Mouse (Mus musculus) right cerebral cortex, postnatal 36 days (tissue): ENCODE measurements around the gene Cadps2.

ENCODE experiments used
- DNase-seq, 2 experiments: peaks; one replicate each; pipeline ENCODE4 v3.0.0; 2022; ENCODE audit warnings: low spot score in 2 of 2, mixed read lengths in 1 of 2

Cadps2 gene

GRCm38 (mm10) chr6:23839009-23839811 lies at the start of gene Cadps2:
TSS of gene Cadps2 (minus strand) at chr6:23839421.
- peak; percentile 8 to 9 for DNase-seq

- no peak for DNase-seq
Observed at GRCm38 (mm10) chr6:23886418-23886817, 47.2 kb upstream of the Cadps2 start.

GRCm38 (mm10) chr6:23876765-23877408 lies 37.7 kb upstream of the Cadps2 start:
- DNase-seq: no peak

- DNase-seq: no peak
Observed at GRCm38 (mm10) chr6:23876363-23876762, 37.1 kb upstream of the Cadps2 start.

DNA sequence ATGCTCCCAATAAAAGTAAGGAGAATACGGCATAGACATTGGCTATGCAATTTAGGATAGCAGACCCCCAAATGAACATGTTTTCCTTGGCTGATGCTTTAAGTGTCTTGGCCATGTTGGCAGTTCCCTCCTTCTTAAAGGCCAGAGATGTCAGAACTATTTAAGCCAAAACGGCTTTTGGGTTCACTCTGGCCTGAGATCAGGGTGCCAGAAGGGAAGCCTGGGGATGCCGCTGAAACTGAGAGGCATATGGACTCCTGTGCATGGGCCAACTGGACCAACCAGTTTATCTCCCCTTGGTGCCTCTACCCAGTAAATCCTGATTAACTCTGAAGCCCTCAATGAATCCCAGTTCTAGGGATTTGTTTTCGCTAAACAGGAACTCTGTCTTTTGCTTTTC lies 34.6 kb upstream of the Cadps2 start:
- DNase-seq: no peak

DNA sequence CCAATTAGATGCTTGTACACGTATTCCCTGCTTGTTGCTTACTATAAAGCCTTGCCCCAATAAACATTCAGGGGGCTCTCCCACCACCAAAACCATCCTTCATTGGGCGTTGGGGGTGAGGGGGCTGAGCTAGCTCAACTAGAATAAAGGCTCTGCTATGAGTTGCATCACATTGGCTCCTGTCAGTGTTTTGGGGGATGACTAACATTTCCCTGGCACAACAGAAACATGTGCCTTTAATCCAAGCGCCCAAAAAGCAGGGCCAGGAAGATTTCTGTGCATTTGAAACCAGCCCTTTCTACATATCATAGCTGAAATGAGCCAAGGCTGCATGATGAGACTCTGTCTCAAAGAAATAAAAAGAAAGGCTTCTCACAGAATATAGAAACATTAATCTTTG lies 34.0 kb upstream of the Cadps2 start:
- DNase-seq: no peak

GRCm38 (mm10) chr6:23869971-23870370 lies 30.8 kb upstream of the Cadps2 start:
- DNase-seq: no peak

GRCm38 (mm10) chr6:23866298-23866697 lies 27.1 kb upstream of the Cadps2 start:
- no peak for DNase-seq

GRCm38 (mm10) chr6:23853464-23853863 lies 14.2 kb upstream of the Cadps2 start:
- DNase-seq: peak in 1 of 2 experiments; percentile 16

- no peak for DNase-seq
Observed at GRCm38 (mm10) chr6:23840001-23840400, 780 bp upstream of the Cadps2 start.

- peak in 1 of 2 experiments; percentile 7 for DNase-seq
Observed at GRCm38 (mm10) chr6:23838401-23839008, 716 bp downstream of the Cadps2 start.

- DNase-seq: no peak
Observed at GRCm38 (mm10) chr6:23837631-23838030, 1.6 kb downstream of the Cadps2 start.

GRCm38 (mm10) chr6:23837127-23837526 lies 2.1 kb downstream of the Cadps2 start:
- DNase-seq: no peak

DNA sequence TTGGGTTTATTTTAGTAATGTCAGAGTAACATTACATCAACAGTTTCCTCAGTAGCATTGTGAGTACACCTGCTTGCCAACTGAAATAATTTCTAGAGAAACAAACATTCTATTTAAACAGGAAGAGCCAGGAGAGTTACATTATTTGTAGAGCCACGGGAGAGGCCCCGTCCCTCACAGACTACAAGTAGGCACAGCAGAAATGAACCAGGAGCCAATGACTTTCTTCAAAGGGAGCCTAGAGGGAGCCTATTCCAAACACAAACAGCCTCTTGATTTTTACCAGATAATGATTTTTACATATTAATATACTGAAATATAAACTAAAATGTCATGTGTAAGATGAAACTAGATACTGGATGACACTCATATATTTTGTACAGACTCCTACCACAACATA lies 2.5 kb downstream of the Cadps2 start:
- no peak for DNase-seq

GRCm38 (mm10) chr6:23835552-23835951 lies 3.7 kb downstream of the Cadps2 start:
- no peak for DNase-seq

GRCm38 (mm10) chr6:23830741-23831140 lies 8.5 kb downstream of the Cadps2 start:
- no peak for DNase-seq

DNA sequence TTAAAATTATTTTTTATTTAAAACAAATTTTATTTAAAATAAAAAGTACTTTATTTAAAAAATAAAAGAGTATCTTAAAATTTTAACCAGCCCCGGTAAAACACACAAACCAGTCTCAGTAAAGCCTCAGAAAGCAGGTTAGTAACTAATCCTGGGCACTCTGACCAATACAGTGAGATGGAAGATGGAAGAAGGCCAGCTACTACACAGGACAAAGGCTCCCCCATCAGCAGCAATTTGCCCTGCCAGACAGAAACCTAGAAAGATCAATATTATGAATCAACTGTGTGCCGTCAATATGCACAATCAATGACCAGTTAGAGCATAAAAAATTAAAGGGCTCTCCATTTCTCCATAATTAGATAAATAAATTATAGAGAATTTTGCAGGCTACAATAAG lies 9.9 kb downstream of the Cadps2 start:
- DNase-seq: no peak

GRCm38 (mm10) chr6:23821819-23822218 lies 17.4 kb downstream of the Cadps2 start:
- no peak for DNase-seq

- DNase-seq: no peak
Observed at GRCm38 (mm10) chr6:23810087-23810486, 29.1 kb downstream of the Cadps2 start.

- DNase-seq: no peak
Observed at GRCm38 (mm10) chr6:23809344-23809743, 29.9 kb downstream of the Cadps2 start.

GRCm38 (mm10) chr6:23805333-23805732 lies 33.9 kb downstream of the Cadps2 start:
- no peak for DNase-seq

- no peak for DNase-seq
Observed at GRCm38 (mm10) chr6:23791822-23792221, 47.4 kb downstream of the Cadps2 start.

- DNase-seq: no peak
Observed at GRCm38 (mm10) chr6:23777641-23778040, 61.6 kb downstream of the Cadps2 start.
